Mouse (Mus musculus): ENCODE measurements around the gene Col23a1. TPM values are rescaled to one million over a fixed set of nuclear protein-coding genes. Genes with fewer than 3 reads are reported as not detected.
"Not testable (repeated sequence)": the region's sequence is repeated elsewhere in the genome, so short reads cannot be mapped to it uniquely, and the experiment has no call there.

Gene Col23a1
- polyA plus RNA-seq, 1 experiment from 2014 or later = 21.6 TPM

- Histone ChIP-seq H3K27ac (ENCODE audit: low read length) (no peak overlapping the region), H3K9me3 (ENCODE audit: control insufficient read depth, low read depth, low read length) (no peaks in the 10 kb centered on the region), H3K4me3 (ENCODE audit: low read depth, low read length) (no peak overlapping the region), H3K4me1 (ENCODE audit: control insufficient read depth, insufficient read depth, low read length) (peaks cover 6% of the 10 kb centered on the region; the same call in 1 of the 2 replicates), H3K27me3 (ENCODE audit: control insufficient read depth, insufficient read depth, low read length) (no peaks in the 10 kb centered on the region), H3K36me3 (ENCODE audit: control insufficient read depth, insufficient read depth, low read length) (peaks cover 36% of the 10 kb centered on the region), H3K4me2 (replicated peaks; ENCODE audit: low read depth, low read length) (no peak overlapping the region), H3K9ac (replicated peaks; ENCODE audit: low read depth, low read length) (no peak overlapping the region)
- ATAC-seq (ENCODE audit: insufficient number of reproducible peaks, insufficient read depth, low FRiP score, low read depth) = no peak
- 78% methylated on average over 5 of the region's 5 CpGs for WGBS
Measured at GRCm38 (mm10) chr11:51625187-51625820, 335.6 kb downstream of the Col23a1 start.

GRCm38 (mm10) chr11:51627425-51627824 lies 337.7 kb downstream of the Col23a1 start:
- Histone ChIP-seq H3K27ac (ENCODE audit: low read length) (no peak overlapping the region), H3K9ac (replicated peaks; ENCODE audit: low read depth, low read length) (no peak overlapping the region), H3K4me2 (replicated peaks; ENCODE audit: low read depth, low read length) (no peak overlapping the region), H3K4me1 (ENCODE audit: control insufficient read depth, insufficient read depth, low read length) (no peaks in the 10 kb centered on the region), H3K9me3 (ENCODE audit: control insufficient read depth, low read depth, low read length) (no peaks in the 10 kb centered on the region), H3K36me3 (ENCODE audit: control insufficient read depth, insufficient read depth, low read length) (peaks cover 28% of the 10 kb centered on the region), H3K27me3 (ENCODE audit: control insufficient read depth, insufficient read depth, low read length) (no peaks in the 10 kb centered on the region), H3K4me3 (ENCODE audit: low read depth, low read length) (no peak overlapping the region)
- WGBS = 95% methylated on average over 9 of the region's 9 CpGs
- ATAC-seq (ENCODE audit: insufficient number of reproducible peaks, insufficient read depth, low FRiP score, low read depth) = no peak

GRCm38 (mm10) chr11:51627907-51628306 lies 338.2 kb downstream of the Col23a1 start:
- peaks cover 25% of the 10 kb centered on the region for H3K36me3 ChIP-seq (ENCODE audit: control insufficient read depth, insufficient read depth, low read length)

GRCm38 (mm10) chr11:51629651-51630314 lies 340.1 kb downstream of the Col23a1 start:
- Histone ChIP-seq H3K4me2 (replicated peaks; ENCODE audit: low read depth, low read length) (no peak overlapping the region), H3K27me3 (ENCODE audit: control insufficient read depth, insufficient read depth, low read length) (no peaks in the 10 kb centered on the region), H3K4me1 (ENCODE audit: control insufficient read depth, insufficient read depth, low read length) (peaks cover 2% of the 10 kb centered on the region; the same call in 1 of the 2 replicates), H3K9me3 (ENCODE audit: control insufficient read depth, low read depth, low read length) (no peaks in the 10 kb centered on the region), H3K4me3 (ENCODE audit: low read depth, low read length) (no peak overlapping the region), H3K9ac (replicated peaks; ENCODE audit: low read depth, low read length) (no peak overlapping the region), H3K27ac (ENCODE audit: low read length) (no peak overlapping the region), H3K36me3 (ENCODE audit: control insufficient read depth, insufficient read depth, low read length) (peaks cover 11% of the 10 kb centered on the region)
- 78% methylated on average over 15 of the region's 15 CpGs for WGBS
- no peak for ATAC-seq (ENCODE audit: insufficient number of reproducible peaks, insufficient read depth, low FRiP score, low read depth)

More at GRCm38 (mm10) chr11:51627907-51628306, 338.2 kb downstream of the Col23a1 start:
- no peak overlapping the region for H3K4me3 ChIP-seq (ENCODE audit: low read depth, low read length)
- H3K4me2 ChIP-seq (replicated peaks; ENCODE audit: low read depth, low read length) = no peak overlapping the region
- H3K9ac ChIP-seq (replicated peaks; ENCODE audit: low read depth, low read length) = no peak overlapping the region
- H3K4me1 ChIP-seq (ENCODE audit: control insufficient read depth, insufficient read depth, low read length) = no peaks in the 10 kb centered on the region
- H3K27ac ChIP-seq (ENCODE audit: low read length) = no peak overlapping the region
- ATAC-seq (ENCODE audit: insufficient number of reproducible peaks, insufficient read depth, low FRiP score, low read depth) = no peak
- WGBS = 87% methylated on average over 8 of the region's 8 CpGs
- H3K9me3 ChIP-seq (ENCODE audit: control insufficient read depth, low read depth, low read length) = no peaks in the 10 kb centered on the region
- no peaks in the 10 kb centered on the region for H3K27me3 ChIP-seq (ENCODE audit: control insufficient read depth, insufficient read depth, low read length)

- 89% methylated on average over 6 of the region's 6 CpGs for WGBS
- H3K4me2 ChIP-seq (replicated peaks; ENCODE audit: low read depth, low read length) = no peak overlapping the region
- H3K27me3 ChIP-seq (ENCODE audit: control insufficient read depth, insufficient read depth, low read length) = no peaks in the 10 kb centered on the region
- no peak for ATAC-seq (ENCODE audit: insufficient number of reproducible peaks, insufficient read depth, low FRiP score, low read depth)
- no peaks in the 10 kb centered on the region for H3K9me3 ChIP-seq (ENCODE audit: control insufficient read depth, low read depth, low read length)
- peaks cover 10% of the 10 kb centered on the region; the same call in 1 of the 2 replicates for H3K4me1 ChIP-seq (ENCODE audit: control insufficient read depth, insufficient read depth, low read length)
- peaks cover 3% of the 10 kb centered on the region; the same call in 1 of the 2 replicates for H3K36me3 ChIP-seq (ENCODE audit: control insufficient read depth, insufficient read depth, low read length)
- H3K27ac ChIP-seq (ENCODE audit: low read length) = no peak overlapping the region
- H3K4me3 ChIP-seq (ENCODE audit: low read depth, low read length) = no peak overlapping the region
- H3K9ac ChIP-seq (replicated peaks; ENCODE audit: low read depth, low read length) = no peak overlapping the region
Measured at GRCm38 (mm10) chr11:51632130-51632753, 342.5 kb downstream of the Col23a1 start.

- not testable (repeated sequence) for H3K9ac ChIP-seq (replicated peaks; ENCODE audit: low read depth, low read length); H3K27me3 ChIP-seq (ENCODE audit: control insufficient read depth, insufficient read depth, low read length); H3K4me1 ChIP-seq (ENCODE audit: control insufficient read depth, insufficient read depth, low read length); H3K4me3 ChIP-seq (ENCODE audit: low read depth, low read length); H3K9me3 ChIP-seq (ENCODE audit: control insufficient read depth, low read depth, low read length); ATAC-seq (ENCODE audit: insufficient number of reproducible peaks, insufficient read depth, low FRiP score, low read depth); H3K27ac ChIP-seq (ENCODE audit: low read length); H3K36me3 ChIP-seq (ENCODE audit: control insufficient read depth, insufficient read depth, low read length); H3K4me2 ChIP-seq (replicated peaks; ENCODE audit: low read depth, low read length)
- 93% methylated on average over 7 of the region's 7 CpGs for WGBS
Measured at GRCm38 (mm10) chr11:51633200-51633599, 343.5 kb downstream of the Col23a1 start.

Other genes with a start within 250 kb of the Col23a1 start
- gene Olfr1375, start 241.8 kb upstream of the Col23a1 start, polyA plus RNA-seq (2014; fragmentation: Nextera tagmentation; extraction: Ambion mirVana) = not detected in 2 replicates
- 8.9 and 9.0 TPM in 2 replicates for gene Zfp354a, start 230.7 kb upstream of the Col23a1 start, polyA plus RNA-seq (2014; fragmentation: Nextera tagmentation; extraction: Ambion mirVana)
- not detected in 2 replicates for gene Gm12569, start 69.4 kb upstream of the Col23a1 start, polyA plus RNA-seq (2014; fragmentation: Nextera tagmentation; extraction: Ambion mirVana)
- gene Clk4, start 28.2 kb upstream of the Col23a1 start, polyA plus RNA-seq (2014; fragmentation: Nextera tagmentation; extraction: Ambion mirVana) = 140 and 141 TPM in 2 replicates
- 0.35 and 0.48 TPM in 2 replicates for gene BC049762, start 26.9 kb upstream of the Col23a1 start, polyA plus RNA-seq (2014; fragmentation: Nextera tagmentation; extraction: Ambion mirVana)

All from stomach, embryonic 14.5 days (tissue).